Mouse (Mus musculus): ENCODE results near the gene Stxbp5l.
"Not testable (repeated sequence)": the region's sequence is repeated elsewhere in the genome, so short reads cannot be mapped to it uniquely, and the experiment has no call there.

Stxbp5l gene

GRCm38 (mm10) chr16:37384821-37385344 is at the start of gene Stxbp5l:
TSS of gene Stxbp5l (minus strand) at chr16:37384962.
- DNase-seq = peak; percentile 98 to 99

- peak; percentile 74 to 77 for DNase-seq
These were observed 48.8 kb upstream of the Stxbp5l start for GRCm38 (mm10) chr16:37433418-37434204.

DNA sequence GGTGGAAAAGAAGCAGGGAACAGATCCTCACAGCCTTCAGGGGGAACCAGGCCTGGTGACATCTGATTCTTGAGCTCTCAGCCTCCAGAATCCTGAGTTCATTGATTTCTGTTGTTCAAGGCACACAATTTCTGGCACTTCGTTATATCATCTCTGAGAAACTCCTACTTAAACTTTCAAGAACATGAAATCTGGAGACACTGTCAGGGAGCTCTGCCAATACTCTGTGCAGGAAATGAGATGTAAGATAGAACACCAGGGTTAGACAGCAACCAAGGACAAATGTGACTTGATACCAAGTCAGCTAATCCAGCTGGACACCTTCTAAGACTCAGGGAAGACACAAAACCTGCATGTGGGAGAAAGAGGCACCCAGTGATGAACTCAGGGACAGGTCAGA is 40.7 kb upstream of the Stxbp5l start:
- DNase-seq = no peak

DNA sequence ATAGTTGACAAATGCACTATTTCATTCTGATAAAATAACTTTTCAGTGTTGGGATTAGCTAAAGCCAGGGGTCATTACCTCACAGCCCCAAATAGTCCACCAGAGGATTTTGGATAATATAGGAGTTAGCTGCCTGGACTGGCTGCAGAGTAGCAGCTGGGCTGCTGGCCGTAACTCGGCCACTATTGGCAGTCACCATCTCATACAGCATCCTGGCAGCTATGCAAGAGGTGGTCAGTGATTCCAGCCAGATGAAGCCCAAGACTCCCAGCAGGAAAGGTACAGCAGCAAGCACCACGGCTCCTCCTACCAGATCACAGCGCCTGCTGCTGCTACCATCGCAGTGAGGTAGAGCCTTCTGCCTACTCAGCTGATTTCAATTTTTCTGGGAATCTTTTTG is 38.1 kb upstream of the Stxbp5l start:
- peak in 1 of 2 experiments; percentile 26 for DNase-seq

GRCm38 (mm10) chr16:37421851-37422250 is 37.1 kb upstream of the Stxbp5l start:
- DNase-seq = peak in 1 of 2 experiments; percentile 34

DNA sequence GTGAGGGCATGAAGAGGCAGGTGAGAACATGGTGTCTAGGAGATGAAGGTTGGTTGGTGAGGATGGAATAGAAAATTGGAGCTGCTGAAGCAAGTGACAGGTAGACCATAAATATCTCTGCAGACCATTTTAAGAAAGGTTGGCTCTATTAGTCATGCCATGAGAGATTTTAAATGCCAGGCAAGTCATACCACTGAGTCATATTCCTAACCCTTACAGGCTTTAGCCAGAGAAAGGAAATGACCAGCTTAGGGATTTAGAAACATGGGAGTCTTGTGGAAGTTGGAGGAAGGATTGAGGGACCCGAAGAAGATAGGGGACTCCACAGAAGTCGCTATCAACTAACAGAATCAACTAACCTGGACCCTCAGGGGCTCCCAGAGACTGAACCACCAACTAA is 35.8 kb upstream of the Stxbp5l start:
- no peak for DNase-seq

- no peak for DNase-seq
These were observed 20.8 kb upstream of the Stxbp5l start for GRCm38 (mm10) chr16:37405536-37405935.

DNA sequence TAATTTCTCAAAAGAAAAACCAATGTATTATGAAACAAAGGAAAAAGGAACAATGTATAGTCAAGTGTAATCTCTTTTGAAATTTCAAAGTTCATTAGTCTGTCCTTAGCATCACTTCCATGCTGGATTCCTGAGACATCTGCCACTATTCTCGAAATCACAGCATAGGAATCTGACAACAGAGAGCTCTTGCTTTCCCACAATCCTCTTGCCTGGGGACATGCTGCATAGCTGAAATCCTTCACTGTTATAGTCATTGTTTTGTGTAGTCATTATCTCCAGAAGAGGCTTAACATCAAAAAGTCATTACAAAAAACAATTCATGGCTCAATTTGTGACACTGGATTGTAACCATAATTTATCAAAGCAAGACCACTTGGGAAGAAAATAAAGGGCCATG is 20.2 kb upstream of the Stxbp5l start:
- DNase-seq = no peak

GRCm38 (mm10) chr16:37389964-37390363 is 5.2 kb upstream of the Stxbp5l start:
- no peak for DNase-seq

DNA sequence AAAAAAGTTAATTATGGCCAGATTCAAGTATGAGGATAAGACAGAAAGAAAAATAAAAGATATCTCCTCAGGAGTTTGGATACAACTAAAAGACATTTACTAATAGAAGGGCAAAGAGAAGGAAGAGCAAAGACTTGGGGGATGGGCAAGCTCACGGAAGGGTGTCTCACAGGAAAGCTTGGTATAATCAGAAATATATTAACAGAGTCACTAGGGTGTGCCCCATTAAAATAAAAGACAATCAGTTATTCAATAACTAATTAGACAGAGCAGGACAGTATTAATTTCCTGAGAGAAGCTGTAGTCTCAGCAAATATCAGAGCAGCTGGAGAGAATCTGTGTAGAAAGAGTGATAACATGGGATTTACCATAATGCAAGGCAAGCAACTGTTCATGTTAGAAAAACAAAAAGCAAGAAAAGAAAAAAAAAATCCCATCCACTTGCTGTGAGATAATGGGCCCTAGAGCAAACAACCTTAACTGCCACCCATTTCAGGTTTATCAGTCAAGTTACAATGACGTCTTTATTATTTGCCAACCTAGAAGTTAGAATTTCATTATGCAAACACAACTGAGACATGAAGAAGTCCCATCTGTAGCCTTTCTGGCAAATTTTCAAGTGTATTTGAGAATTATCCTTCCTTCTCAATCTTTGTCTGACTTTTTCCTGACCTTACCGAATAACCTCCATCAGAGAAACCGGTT is 4.6 kb upstream of the Stxbp5l start:
- no peak for DNase-seq

DNA sequence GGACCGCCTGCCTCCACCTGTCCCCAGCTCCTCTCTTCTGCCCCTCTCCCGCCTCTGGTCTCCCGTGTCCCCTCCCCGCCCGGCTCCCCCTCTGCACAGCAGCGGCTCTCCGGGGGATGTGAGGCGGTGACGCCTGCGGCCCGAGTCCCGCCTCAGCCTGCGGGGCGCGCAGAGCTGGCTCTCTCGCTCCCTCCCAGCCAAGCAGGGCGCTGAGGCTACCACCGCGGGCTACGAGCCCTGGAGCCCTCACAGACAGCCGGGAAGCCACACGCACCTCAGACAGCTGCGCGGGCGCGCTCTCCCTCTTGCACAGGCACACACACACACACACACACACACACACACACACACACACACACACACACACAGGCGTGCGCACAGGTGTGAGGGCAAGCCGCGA is 393 bp downstream of the Stxbp5l start:
- DNase-seq = peak; percentile 66 to 73

DNA sequence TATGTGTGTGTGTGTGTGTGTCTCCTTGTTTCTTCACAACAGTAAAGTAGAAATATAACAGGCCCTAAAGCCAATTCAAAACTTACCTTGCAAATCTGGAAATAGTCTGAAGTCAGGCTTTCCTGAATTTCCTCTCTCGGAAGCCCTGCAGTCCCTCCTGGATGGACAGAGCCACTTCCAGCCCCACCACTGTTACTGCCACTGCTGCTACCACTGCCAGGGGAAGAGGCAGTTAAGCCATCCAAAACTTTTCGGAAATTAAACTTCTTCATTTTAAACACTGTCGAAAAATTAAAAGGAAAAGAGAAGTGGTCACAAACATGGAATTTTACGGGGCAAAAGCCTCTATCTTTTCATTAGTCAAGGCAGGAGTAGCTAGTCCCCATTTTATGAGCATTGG is 1.3 kb downstream of the Stxbp5l start:
- peak; percentile 15 to 35 for DNase-seq

- DNase-seq = no peak
These were observed 12.0 kb downstream of the Stxbp5l start for GRCm38 (mm10) chr16:37372716-37373115.

DNA sequence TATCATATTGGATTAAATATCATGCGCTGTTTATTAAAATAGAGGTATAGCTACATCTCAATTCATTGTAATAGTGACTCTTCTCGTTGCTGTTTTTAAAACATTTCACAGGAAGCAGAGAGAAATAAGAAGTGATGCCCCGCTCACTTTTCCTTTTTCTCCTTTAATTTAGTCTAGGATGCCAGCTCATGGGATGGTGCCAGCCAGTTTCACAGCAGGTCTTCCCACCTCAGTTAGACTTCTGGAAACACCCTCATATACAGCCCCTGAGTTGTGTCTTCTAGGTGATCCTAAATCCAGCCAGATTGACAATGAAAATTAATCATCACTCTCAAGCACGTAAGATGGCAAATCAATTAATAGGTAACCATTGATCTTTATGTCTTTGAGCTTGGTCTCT is 17.3 kb downstream of the Stxbp5l start:
- DNase-seq = peak; percentile 59 to 68

DNA sequence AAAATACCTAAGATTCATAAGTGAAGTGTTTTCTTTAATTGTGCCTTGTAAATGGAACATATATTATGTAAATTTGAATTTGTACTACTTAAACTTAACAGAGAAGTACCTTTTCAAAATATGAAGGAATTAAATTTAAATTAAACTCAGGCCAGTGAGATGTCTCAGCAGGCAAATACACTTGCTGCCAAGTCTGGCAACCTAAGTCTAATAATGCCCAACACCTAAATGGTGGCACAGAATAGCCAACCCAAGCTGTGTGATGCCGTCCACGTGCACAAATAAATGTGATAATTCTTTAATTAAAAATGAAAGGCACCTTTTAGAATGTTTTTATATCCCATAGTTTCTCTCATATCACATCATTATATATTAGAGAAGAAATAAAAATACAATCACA is 20.8 kb downstream of the Stxbp5l start:
- no peak for DNase-seq

GRCm38 (mm10) chr16:37355621-37356020 is 29.1 kb downstream of the Stxbp5l start:
- DNase-seq = peak; percentile 35 to 54

DNA sequence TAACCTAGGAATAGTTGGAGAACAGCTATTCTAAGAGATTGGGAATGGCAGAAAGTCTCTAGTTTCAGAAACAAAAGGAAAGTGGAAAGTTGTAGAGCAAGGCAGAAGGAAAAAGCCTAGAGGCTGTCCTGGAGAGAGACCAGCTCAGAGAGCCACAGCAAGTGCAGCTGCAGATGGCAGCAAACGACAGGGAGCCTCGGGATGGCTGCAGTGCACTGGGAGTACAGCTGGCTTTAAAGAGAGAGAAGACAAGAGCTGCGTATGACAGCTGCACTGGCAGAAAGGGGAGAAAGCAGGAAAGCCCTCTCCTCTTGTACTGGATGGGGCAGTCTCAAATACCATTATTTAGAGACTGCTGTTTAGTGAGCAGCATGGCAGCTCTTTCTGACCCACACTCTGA is 37.7 kb downstream of the Stxbp5l start:
- no peak for DNase-seq

- no peak for DNase-seq
These were observed 39.8 kb downstream of the Stxbp5l start for GRCm38 (mm10) chr16:37344960-37345359.

- DNase-seq = not testable (repeated sequence)
These were observed 43.3 kb downstream of the Stxbp5l start for GRCm38 (mm10) chr16:37341446-37341845.

DNA sequence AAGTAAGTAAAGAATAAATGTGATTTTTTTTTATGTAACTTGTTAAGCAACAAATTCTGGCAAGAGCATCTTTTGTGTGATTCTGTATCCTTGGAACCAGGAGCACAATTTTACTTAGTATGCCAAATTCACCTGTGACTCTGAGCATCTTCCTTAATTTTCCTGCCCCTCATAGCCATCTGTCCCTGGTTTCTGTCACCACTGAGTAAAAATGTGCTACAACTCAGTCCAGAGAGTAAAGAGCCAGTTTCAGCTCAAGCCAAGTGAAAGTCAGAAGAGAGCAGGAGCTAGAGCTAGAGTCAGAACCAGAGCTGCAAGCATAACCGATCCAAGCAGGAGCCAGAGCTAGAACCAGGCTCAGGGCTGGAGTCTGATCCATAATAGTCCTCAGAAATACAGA is 46.6 kb downstream of the Stxbp5l start:
- DNase-seq = no peak

- peak; percentile 43 to 50 for DNase-seq
These were observed 47.2 kb downstream of the Stxbp5l start for GRCm38 (mm10) chr16:37337529-37337928.

GRCm38 (mm10) chr16:37304441-37304840 is 80.3 kb downstream of the Stxbp5l start:
- DNase-seq = peak; percentile 28 to 39

DNA sequence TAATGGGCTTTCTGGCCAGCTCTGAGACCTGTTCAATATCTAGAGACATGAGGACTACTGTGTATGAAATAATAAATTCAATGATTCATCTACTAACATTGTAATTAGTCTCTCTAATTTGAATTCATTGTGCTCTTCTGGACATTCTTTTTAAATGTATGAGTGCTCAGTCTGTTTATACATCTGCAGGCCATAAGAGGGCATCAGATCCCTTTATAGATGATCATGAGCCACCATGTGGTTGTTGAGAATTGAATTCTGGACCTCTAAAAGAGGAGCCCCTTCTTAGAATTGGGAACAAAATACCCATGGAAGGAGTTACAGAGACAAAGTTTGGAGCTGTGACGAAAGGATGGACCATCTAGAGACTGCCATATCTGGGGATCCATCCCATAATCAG is 92.2 kb downstream of the Stxbp5l start:
- no peak for DNase-seq

GRCm38 (mm10) chr16:37280206-37280605 is 104.6 kb downstream of the Stxbp5l start:
- DNase-seq = no peak
